Mouse (Mus musculus): ENCODE measurements around the gene Snapin. TPM values are rescaled to one million over a fixed set of nuclear protein-coding genes. Genes with fewer than 3 reads are reported as not detected.
A peak's percentile ranks its signal among the peaks of the same experiment; 100 is the strongest.

Gene Snapin
- total RNA-seq, 2 experiments from 2014 or later: 58.8 to 68.7 TPM

DNA sequence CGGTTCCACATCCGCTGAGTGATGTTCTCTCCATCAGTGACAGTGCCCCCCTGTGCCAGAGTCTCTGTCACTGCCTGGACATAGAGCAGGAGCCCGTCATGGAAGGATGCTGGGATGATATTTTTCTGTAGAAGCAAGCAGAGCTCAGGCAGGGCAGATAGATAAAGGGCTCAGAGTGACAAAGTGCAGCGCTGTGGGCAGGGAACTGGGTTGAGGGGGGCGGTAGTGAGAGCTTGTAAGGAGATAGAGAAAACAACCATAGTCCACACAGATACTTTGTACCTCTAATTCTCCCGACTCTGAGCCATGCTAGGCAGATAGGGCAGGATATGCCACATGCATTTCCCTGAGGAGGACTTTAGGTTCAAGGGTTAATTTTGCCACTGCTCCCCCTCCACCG is 28.3 kb downstream of the Snapin start:
- DNase-seq: no peak
- intact Hi-C loops (cut with DNase I): no loop called here

DNA sequence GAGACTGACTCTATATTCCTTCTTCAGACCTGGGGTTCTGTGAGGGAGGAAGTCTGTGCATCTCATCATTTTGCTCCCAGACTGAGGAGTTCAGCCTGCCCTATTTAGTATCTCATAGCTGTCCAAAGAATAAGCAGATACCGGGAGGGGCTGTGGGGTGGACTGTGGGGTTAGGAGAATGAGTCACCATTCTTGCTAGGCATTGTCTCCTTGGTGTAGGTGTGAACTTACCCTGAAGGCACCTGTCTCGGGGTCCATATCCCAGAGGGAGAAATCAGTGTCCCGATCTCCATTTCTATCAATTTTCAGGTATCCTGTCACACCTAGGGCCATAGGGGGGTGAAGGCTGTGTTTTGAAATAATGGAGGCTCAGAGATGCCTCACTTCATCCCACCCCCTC is 28.9 kb downstream of the Snapin start:
- intact Hi-C loops (cut with DNase I): no loop called here
- DNase-seq: no peak

DNA sequence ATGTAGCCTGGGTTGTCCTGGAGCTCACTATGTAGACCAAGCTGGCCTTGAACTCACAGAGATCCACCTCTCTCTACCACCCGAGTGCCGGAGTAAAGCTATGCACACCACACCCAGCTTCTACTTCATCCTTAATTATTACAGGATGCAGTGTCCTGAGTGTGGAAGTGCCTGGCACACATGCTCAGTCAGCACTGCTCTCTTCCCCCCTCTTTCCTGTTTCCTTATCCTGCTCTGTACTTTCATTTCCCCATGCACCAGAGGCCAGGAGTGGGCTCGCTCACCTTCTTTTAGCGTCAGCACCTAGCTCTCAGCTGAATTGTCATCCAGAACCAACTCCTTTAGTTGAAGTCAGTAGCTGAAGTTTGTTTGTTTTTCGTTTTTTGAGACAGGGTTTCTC is 30.5 kb downstream of the Snapin start:
- no peak for DNase-seq
- intact Hi-C loops (cut with DNase I): no loop called here

DNA sequence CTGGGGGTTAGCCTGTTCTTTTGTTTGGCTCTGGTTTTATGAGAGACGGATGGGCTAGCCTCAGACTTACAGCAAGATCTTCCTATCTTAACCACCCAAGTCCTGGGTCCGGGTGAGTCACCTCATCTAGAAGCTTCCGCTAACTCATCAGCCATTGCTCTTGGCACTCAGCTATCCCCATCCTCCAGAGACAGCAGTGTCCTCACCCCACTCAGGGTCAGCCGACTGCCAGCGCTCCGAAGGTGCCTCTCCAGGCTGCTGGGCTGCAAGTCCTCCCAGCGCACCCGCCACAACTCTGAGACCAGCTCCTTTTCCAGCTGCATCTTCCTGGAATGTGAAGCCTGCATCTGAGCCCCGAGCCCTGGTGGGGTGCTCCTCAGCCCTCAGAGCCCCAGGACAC is 31.1 kb downstream of the Snapin start:
- intact Hi-C loops (cut with DNase I): no loop called here
- no peak for DNase-seq

DNA sequence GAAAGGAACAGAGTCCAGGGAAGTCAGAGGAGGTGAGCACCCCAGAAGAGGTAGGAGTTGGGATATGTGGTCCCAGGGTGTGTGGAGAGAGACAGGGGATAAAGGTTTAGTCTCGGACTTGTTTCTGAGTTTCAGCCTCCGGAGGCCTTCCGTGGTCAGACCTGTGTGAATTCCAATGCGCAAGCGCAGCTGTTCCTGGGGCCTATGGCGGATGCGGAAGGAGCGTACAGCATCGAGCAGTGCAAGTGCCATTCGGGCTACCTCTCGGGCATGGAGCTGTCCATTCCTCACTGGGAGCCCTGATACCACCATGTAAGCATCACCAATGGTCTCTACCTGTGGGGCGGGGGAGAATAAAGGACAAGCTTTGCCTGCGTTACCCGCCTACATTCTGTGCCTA is 35.9 kb downstream of the Snapin start:
- intact Hi-C loops (cut with DNase I): no loop called here
- no peak for DNase-seq

DNA sequence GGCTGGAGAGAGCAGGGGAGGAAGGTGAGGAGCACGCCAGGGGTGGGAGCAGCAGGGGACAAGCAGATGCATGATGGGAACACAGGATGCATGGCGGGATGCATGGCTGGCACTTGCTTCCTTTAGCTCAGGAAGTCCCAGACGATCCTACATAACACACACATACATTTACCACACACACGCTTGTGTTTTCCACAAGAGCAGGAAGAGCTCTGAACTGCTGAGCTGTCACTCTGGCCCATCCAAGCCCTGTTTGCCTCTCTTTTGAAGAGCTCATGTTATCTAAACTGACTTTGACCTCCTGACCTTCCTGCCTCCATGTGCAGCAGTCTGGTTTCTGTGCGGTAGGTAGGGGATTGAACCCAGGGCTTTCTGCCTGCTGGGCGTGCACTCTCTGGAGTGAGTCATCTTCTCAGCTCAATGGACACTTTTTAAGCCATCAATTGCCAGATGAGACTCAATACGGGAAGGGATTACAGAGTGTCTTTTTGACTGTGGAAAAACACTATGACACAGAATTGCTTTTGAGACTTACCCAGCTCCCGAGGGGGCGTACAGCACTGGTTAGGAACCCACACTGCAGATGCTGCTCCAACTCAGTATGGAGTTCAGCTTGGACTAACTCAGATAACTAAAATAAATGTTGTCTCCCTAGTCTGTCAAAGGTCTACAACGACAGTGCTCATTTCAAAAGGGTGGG is 39.3 kb downstream of the Snapin start:
- intact Hi-C loops (cut with DNase I): no loop called here
- no peak for DNase-seq

DNA sequence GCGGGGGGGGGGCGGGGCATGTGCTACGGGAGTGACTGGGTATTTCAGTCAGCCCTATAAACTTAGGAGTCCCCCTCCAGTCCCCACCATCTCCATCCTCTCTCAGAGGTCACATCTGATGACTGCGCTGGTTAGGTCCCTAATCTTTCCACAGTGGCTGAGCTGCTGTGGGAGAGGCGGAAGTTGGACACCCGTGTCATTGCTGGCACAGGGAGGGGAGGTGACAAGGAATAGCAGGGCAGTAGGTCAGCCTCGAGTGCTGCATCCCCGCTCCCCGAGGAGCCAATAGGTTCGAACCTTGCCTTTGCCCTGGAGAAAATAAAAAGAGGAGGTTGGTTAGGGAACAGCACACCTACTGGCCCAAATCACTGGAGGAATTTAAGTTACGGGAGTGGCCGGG is 40.0 kb downstream of the Snapin start:
- intact Hi-C loops (cut with DNase I): no loop called here
- DNase-seq: no peak

DNA sequence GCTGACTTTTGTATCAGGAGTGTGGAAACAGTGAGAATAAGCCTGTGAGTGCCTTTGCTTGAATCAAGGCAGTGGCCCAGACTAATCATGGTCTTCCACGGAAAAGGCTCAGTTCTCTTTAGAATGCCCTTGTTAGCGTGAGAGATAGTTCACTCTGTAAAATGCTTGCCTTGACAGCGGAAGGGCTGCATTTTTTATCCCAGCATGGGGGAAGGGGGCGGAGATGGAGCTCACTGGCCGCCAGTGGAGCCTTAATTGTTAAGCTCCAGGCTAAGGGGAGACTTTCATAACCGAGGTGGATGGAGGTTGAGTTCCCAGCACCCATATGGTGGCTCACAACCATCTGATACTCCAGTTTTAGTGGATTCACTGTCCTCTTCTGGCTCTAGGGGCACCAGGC is 42.2 kb downstream of the Snapin start:
- intact Hi-C loops (cut with DNase I): no loop called here
- no peak for DNase-seq

DNA sequence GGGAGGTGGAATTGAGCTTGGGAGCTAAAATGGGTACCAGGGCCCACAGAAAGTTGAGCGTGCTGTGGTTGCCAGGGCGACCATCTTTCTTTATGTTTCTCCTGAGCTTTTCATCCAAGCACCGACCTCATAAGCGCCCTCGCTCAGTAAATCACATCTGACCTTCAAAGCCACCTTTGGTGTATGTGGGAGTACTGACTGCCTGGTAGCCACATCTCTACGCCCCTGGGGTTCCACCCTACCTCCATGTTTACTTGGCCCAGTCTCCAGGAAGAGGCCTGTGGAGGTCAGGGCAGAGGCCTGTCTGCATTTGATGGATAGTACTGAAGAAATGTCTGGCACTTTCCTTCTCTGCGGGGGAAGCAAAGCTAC is 43.7 kb downstream of the Snapin start:
- DNase-seq: no peak
- intact Hi-C loops (cut with DNase I): no loop called here

DNA sequence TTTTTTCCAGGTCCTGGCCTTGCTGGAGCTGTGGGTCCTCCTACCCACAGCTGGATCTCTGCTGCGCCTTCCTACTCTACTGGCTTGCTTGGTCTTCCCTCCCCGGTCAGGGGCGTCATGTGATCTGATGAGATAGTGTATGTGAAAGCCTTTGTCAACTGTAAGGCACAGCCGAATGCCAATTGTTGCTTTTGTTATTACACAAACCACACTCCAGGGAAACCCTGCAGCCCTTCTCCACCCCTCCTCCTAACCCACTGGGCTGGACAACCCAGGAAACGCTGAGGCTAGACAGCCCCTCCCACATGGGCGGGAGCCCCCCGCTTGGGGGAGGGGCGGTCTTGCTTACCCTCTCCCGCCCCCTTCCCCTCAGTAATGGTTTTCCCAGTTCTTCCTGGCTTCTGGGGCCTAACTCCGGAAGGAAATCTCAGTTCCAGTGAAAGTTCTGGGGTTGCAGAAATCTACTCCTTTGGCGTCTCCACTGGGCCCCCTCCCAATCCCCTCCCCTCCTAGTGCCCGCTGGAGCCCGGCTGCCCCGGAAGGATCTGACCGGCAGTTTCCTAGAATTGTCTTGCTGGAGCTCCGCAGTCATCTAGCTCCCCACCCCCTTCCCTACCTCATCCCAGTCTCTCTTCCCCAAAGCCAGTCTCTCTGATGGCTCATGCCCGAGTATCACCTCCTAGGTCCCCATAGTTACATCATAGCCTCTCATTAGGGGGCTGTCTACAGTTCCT is 44.3 kb downstream of the Snapin start:
- intact Hi-C loops (cut with DNase I): no loop called here
- peak; percentile 80 to 86 for DNase-seq

DNA sequence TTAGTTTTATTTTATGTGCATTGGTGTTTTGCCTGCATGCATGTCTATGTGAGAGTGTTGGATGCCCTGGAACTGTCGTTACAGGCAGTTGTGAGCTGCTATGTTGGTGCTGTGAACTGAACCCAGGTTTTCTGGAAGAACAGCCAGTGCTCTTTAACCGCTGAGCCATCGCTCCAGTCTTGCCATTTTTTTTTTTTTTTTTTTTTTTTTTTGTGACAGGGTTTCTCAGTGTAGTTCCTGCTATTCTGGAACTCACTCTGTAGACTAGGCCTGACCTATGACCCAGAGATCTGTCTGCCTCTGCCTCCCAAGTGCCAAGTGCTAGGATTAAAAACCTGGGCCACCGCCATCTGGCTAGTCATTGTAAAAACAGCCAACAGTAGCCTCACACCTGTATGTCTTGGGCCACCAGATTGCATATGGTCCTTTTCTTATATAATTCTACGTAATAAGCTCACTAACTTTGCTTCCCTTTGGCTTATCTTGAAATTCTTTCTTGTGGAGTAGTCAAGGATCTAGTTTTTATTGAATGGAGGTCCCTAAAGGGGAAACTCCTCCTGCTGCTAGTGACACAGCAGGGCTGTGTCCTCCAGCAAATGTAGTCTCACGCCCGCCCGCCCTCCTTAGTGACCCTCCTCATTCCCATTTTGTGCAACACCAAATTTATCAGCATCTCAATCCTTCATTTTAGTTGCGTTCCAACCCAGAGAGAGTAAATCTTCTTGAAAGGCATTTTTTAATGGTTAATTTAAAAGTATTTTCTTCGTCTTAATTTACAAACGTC is 45.2 kb downstream of the Snapin start:
- no peak for DNase-seq
- intact Hi-C loops (cut with DNase I): no loop called here

DNA sequence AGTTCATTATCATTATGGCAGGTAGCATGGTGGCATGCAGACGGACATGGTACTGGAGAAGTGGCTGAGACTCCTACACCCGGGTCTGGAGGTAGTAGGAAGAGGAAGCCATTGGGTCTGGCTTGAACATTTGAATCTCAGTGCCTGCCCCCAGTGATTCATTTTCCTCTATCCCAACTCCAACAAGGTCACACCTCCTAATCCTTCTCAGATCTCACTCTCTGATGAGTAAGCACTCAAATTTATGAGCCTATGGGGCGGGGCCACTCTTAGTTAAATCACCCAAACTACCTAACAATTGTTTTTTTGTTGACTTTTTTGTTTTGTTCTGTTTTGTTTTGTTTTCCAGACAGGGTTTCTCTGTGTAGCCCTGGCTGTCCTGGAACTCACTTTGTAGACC is 46.9 kb downstream of the Snapin start:
- intact Hi-C loops (cut with DNase I): no loop called here
- no peak for DNase-seq

DNA sequence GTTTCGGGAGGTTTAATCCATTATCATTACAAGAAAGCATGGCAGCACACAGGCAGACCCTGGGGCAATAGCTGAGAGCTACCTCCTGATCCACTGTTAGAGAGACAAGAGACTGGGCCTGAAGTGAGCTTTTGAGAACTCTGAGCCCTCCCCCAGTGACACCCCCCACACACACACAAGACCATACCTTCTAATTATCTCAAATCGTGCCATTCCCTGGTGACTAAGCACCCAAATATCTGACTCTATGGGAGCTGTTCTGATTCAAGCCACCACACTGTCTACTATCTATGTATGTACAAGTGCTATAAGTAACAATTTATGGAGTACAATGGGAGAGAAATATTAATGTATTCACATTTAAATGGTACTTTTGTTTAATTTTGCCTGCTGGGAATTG is 50.1 kb downstream of the Snapin start:
- intact Hi-C loops (cut with DNase I): no loop called here
- DNase-seq: no peak

Other genes starting within 250 kb of the Snapin start
- gene Creb3l4, start 247.5 kb downstream of the Snapin start, total RNA-seq (2021): under 1 TPM in 1 of 2 experiments, not detected in 1; 0.26 TPM
- 10 to 100 TPM; 47.5 to 48.3 TPM for gene Slc39a1, start 242.9 kb downstream of the Snapin start, total RNA-seq (2021)
- 10 to 100 TPM; 12.3 to 14.0 TPM for gene Crtc2, start 236.9 kb downstream of the Snapin start, total RNA-seq (2021)
- gene Dennd4b, start 225.8 kb downstream of the Snapin start, total RNA-seq (2021): 10 to 100 TPM; 78.4 to 81.8 TPM
- gene Gatad2b, start 197.9 kb downstream of the Snapin start, total RNA-seq (2021): 10 to 100 TPM; 36.1 to 50.1 TPM
- under 1 TPM; 0.59 to 0.91 TPM for gene Slc27a3, start 101.1 kb downstream of the Snapin start, total RNA-seq (2021)
- 10 to 100 TPM; 14.3 to 15.0 TPM for gene Ints3, start 57.4 kb downstream of the Snapin start, total RNA-seq (2021)
- gene Npr1, start 25.2 kb downstream of the Snapin start, total RNA-seq (2021): 1 to 10 TPM; 5.7 to 6.1 TPM
- gene Ilf2, start 14.9 kb downstream of the Snapin start, total RNA-seq (2021): 10 to 100 TPM; 23.8 to 25.4 TPM
- gene Chtop, start 18.5 kb upstream of the Snapin start, total RNA-seq (2021): 10 to 100 TPM; 84.4 to 90.1 TPM
- gene S100a1, start 23.4 kb upstream of the Snapin start, total RNA-seq (2021): 100 to 1,000 TPM; 120 to 124 TPM
- gene S100a13, start 23.4 kb upstream of the Snapin start, total RNA-seq (2021): 1 to 10 TPM; 9.2 to 9.6 TPM
- gene S100a14, start 35.8 kb upstream of the Snapin start, total RNA-seq (2021): under 1 TPM in 1 of 2 experiments, not detected in 1; 0.30 TPM
- gene S100a16, start 46.2 kb upstream of the Snapin start, total RNA-seq (2021): 10 to 100 TPM; 58.6 to 63.8 TPM
- not detected for gene S100a3, start 69.5 kb upstream of the Snapin start, total RNA-seq (2021)
- not detected for gene S100a2, start 99.2 kb upstream of the Snapin start, total RNA-seq (2021)
- not detected for gene Gm42674, start 110.9 kb upstream of the Snapin start, total RNA-seq (2021)
- gene S100a4, start 112.7 kb upstream of the Snapin start, total RNA-seq (2021): 10 to 100 TPM; 16.4 to 16.5 TPM
- gene S100a5, start 117.5 kb upstream of the Snapin start, total RNA-seq (2021): under 1 TPM in 1 of 2 experiments, not detected in 1; 0.72 TPM
- gene S100a6, start 121.8 kb upstream of the Snapin start, total RNA-seq (2021): 10 to 100 TPM; 61.9 to 77.2 TPM
- gene S100a7a, start 163.0 kb upstream of the Snapin start, total RNA-seq (2021): under 1 TPM in 1 of 2 experiments, not detected in 1; 0.28 TPM
- not detected for gene S100a8, start 177.9 kb upstream of the Snapin start, total RNA-seq (2021)
- gene S100a9, start 204.7 kb upstream of the Snapin start, total RNA-seq (2021): not detected
- not detected for gene Pglyrp4, start 235.9 kb upstream of the Snapin start, total RNA-seq (2021)